Mouse (Mus musculus) cortical plate, adult 2 months (tissue): ENCODE data around the gene Cryba4. TPM values are rescaled to one million over a fixed set of nuclear protein-coding genes. Genes with fewer than 3 reads are reported as not detected.

Experiments
- H3K27ac ChIP-seq: fragments of 200-500 bp; 2 replicates; pipeline ENCODE4 v1.5.1; 2012; ENCODE audit warnings: low read length, control low read depth, inconsistent platforms; ENCODE audit not compliant: insufficient read depth
- H3K4me1 ChIP-seq: fragments of 200-500 bp; 2 replicates; pipeline ENCODE4 v1.6.1; 2011; ENCODE audit warnings: low read length; ENCODE audit not compliant: control insufficient read depth, insufficient read depth
- H3K4me3 ChIP-seq: fragments of 200-500 bp; 2 replicates; pipeline ENCODE4 v1.5.1; 2011; ENCODE audit warnings: mild to moderate bottlenecking, low read length, control low read depth; ENCODE audit not compliant: insufficient read depth
- CTCF ChIP-seq: fragments of 200-500 bp; IDR thresholded peaks from 2 replicates; pipeline ENCODE4 v1.5.1; 2011; ENCODE audit warnings: mild to moderate bottlenecking, control low read depth, low read length; ENCODE audit not compliant: insufficient read depth; ENCODE audit errors: extremely low read depth
- POLR2A ChIP-seq: fragments of 200-500 bp; IDR thresholded peaks from 2 replicates; pipeline ENCODE4 v1.6.1; 2011; ENCODE audit warnings: mild to moderate bottlenecking, low read length, control low read depth; ENCODE audit not compliant: insufficient read depth; ENCODE audit errors: extremely low read depth
- polyA plus RNA-seq: library from polyadenylated mRNA; depleted of rRNA; stranded (reverse); fragments of >200 nt; gene quantifications from 2 replicates; pipeline ENCODE4 v1.2.3, GENCODE M21; 2012

The Cryba4 gene
- polyA plus RNA-seq, 1 experiment: 2.2 TPM

DNA sequence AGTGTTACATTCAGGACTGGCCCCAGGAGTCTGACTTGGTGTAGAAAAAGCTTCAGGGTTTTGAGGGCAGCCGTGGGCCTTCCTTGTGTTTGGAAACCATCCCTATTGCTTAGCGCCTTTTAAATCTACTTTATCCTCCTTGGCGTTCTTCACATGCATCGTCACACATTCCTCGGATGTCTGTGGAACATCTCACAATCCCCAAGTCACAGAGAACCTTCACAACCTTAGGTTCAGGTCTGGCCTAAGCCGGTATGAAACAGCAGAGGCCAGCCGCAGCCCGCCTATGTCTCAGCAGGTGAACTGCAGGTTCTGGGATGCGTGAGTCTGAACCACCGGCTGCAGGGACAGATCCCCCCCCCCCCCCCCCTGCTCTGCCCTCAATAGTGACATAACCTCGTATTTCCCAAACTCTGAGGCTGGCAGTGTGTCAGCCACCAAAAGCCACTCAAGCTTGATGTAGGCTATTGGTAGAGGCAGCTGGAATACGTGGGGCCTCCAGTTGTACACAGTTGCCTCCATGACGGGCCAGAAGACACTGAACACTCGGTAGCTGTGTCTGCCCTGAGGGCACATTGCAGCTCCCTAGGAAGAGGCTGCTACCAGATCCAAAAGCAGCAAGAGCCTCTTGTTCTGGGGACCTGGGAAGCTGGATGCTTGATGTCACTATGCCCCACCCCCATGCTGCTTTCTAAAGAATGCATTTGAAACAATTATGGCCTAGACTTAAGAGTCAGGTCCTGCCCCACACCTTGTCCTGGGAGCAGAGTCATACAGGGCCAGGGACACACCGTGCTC lies 28.7 kb upstream of the Cryba4 start:
- Histone ChIP-seq H3K4me3 (no peak overlapping the region), H3K27ac (no peak overlapping the region), H3K4me1 (peaks cover 9% of the 10 kb centered on the region)
- TF ChIP-seq CTCF (no peak), POLR2A (no peak)

DNA sequence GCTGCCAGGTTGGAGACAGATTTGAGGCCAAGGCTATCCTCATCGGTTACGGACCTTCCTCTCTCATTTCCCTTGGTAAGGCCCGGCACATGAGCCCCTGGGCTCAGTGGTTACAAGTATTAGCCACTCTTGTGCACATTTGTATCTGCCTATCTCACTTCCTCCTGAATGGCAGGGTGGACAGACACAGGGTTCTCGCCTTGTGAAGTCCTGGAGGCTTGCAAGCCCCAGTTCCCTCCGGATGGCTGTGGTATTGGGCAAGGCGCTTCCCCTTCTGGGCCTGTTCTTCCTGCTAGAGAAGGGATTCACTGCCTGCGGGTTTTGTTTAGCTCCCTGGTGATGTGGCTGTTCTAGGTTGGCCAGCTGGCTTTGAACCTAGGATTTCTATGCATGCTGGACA lies 27.8 kb upstream of the Cryba4 start:
- Histone ChIP-seq H3K4me3 (no peak overlapping the region), H3K4me1 (peaks cover 6% of the 10 kb centered on the region), H3K27ac (no peak overlapping the region; the same call in 1 of the 2 replicates)
- TF ChIP-seq POLR2A (no peak), CTCF (no peak)

DNA sequence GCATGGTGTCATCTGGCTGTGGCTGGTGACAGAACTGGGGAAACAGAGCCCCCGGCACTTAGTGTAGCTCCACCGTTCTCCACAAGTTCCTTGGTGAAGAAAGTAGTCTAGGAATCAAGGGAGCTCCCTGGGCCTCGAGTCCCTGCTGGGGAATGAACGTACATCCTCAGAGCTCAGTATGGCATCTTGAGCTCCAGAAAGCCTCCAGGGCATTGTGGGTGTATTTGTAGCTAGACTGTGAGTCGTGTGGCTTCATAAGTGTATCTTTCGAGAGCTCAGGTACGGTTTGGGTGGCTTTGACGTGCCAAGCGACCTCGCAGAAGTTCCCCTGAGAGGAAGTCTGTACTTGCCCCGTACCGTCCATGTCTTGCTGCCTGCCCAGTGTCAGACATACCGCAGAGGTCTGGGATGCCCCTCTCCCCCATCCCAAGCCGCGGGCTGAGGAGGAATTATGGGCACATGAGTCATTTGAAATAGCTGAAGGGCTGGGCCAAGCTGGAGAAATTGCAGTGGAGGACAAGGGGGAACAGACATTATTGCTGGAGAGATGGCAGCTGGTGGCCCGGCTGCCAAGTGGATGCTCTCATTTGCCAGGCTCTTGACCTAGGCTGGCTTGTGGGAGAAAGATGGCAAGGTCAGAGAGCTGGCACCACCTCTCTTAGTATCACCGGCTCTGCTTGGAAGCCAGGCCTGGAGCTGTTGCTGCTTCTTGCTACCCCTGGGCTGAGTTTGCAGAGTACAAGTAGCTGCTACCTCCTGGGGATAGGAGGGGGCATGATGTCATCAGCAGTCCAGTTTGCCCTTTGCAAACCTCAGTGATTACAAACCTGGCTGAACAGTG lies 27.1 kb upstream of the Cryba4 start:
- no peak overlapping the region for H3K27ac ChIP-seq
- H3K4me1 ChIP-seq: peaks cover 6% of the 10 kb centered on the region
- no peak for TF ChIP-seq POLR2A
- TF ChIP-seq CTCF: no peak
- no peak overlapping the region for H3K4me3 ChIP-seq

DNA sequence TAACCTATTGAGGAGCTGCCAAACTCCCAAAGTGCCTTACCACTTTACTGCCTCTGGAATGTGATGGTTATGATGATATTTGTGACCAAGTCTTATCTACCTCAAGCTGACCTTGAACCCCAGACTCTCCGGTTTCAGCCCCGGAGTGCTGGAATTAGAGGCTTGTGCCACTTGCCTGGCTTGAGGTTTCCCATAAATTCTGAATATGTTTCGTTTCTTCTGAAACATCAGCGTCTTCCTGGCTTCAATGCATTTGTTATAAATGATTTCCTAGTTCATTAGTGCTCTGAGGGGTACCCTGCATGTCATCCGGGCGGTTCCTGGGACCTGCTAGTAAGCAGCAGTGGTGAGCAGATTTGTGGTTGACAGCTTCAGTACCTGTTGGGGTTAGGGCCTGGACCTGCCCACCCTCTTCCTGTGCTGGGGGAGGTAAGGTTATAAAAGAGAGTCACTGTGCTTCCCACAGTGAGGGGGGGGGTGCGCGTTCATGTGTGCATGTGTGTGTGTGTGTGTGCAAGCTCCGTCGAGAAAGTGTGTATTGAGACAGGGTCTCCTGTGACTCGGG lies 25.7 kb upstream of the Cryba4 start:
- TF ChIP-seq CTCF: no peak
- no peak for TF ChIP-seq POLR2A
- peak overlapping the region; percentile 61; the same call in 1 of the 2 replicates for H3K4me3 ChIP-seq
- no peak overlapping the region for H3K27ac ChIP-seq
- H3K4me1 ChIP-seq: peaks cover 6% of the 10 kb centered on the region

DNA sequence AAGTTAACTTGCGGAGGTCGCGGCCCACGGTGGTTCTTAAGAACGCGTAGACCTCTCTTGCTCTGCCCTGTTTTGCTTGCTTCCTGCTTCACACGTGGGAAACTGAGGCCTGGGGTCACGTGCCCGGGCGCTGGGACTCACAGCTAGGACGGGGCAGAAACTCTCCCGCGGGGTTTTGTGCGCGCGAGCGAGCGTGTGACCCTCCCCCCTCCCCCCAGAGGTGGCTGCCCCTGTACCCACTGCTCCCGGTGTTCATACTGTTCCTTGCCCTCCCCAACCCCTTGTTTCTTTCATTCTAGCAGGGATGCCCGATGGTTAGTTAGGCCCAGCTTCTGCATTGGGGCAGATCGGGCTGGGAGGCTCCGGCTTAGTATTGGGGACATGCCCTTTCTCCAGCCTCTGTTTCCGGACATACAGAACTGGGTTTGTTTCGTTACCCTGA lies 24.6 kb upstream of the Cryba4 start:
- Histone ChIP-seq H3K4me3 (peak overlapping the region; percentile 61), H3K4me1 (peaks cover 6% of the 10 kb centered on the region), H3K27ac (peak overlapping the region; percentile 61)
- TF ChIP-seq POLR2A: no peak
- TF ChIP-seq CTCF: no peak

DNA sequence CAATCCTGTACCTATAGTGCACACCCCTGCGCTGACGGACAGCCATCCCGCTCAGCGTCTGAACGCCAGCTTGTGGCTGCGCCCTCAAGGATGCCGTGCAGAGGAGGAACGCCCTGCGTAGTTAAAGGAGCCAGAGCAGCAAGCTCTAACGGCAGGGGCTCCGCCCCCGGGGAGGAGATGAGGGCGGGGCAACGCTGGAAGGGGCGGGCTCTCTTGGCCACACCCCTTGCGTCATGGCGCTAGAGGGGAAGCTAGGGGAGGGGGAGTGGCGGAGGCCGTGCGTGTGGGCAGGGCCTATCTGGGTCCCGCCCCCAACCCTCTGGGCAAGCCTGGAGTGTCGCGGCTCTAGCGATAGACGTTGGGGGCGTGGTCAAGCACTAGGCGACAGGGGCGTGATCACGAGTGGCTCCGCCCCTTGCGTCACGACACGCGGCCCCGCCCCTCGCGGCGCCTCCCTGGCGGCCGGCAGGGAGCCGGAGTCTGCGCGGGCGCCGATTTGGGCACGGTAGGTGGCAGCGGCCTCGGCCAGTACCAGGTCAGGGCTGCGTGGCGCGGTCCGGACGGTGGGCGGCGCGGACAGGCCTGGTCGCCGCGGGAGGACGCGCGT lies 24.1 kb upstream of the Cryba4 start, which contains the start of gene Tpst2:
TSS of gene Tpst2 (plus strand) at position 425 of the 607 bp plus-strand sequence.
- Histone ChIP-seq H3K4me1 (peaks cover 8% of the 10 kb centered on the region), H3K27ac (peak within 1 kb of the TSS; percentile 61), H3K4me3 (peak within 1 kb of the TSS; percentile 61)
- TF ChIP-seq CTCF (no peak), POLR2A (peak; percentile 99)

DNA sequence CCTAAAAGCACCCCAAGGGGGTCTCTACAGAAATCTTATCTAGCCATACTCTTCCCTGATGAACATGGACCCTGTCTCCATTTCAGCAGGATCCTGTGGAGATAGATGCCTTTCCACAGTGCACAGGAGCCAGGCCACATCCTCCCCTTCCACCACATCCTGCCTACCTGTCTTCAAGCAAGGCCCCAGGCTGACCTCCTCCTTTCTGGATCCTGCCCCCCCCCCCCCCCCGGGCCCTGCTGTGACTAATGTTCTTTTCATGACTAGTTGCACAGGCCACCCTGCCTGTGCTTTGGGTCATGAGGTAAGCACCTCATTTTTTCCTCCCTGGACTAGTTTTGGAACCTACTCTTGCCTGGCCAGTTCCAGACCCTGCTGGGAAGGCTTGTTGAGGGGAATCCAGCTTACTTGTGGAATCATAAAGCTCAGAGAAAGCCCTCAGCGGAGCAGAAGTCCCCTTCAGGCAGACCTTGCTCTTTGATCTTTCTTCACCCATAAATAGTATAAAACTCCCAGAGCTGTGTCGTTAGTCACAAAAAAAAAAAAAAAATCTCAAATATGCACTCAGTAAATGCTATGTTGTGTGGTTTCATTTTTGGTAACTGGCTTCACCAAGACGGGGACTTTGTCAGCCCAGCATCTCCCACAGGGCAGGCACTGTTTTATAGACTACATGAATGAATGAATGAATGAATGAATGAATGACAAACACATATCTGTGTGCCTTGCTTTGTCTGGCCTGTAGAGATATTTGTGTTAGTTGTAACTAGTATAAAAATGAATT lies 22.9 kb upstream of the Cryba4 start:
- Histone ChIP-seq H3K27ac (no peak overlapping the region), H3K4me1 (peaks cover 9% of the 10 kb centered on the region), H3K4me3 (peak overlapping the region; percentile 61; the same call in 1 of the 2 replicates)
- TF ChIP-seq CTCF (no peak), POLR2A (no peak)

DNA sequence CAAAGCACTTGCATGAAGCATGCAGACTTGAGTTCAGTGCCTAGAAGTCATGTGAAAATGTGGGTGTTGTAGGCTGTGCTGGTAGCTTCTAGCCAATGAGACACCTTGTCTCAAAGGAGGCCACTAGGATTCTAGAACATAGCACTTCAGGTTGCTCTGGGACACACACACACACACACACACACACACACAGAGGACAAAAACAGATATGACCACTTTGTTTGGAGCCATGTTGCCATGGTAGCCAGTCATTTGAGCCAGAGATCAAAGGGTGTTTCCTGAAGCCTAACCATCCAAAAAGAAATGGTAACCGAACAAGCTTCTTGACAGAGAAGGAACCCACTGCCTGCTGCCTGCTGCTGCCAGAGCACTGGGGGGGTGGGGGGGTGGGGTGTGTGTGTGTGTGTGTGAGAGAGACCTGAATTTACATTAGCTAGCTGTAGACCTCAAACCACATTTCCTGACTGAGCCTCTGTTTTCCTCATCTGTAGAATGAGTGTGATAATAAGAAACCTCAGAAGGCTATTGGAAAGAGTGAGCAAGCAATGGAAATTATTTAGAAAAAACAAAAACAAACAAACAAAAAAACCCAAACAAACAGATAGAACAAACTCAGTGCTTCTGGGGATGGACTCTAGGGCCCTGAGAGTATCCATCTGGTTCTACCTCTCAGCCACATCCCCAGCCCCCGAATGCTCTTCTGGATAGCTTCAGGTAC lies 21.6 kb upstream of the Cryba4 start:
- Histone ChIP-seq H3K27ac (no peak overlapping the region), H3K4me3 (no peak overlapping the region), H3K4me1 (peaks cover 6% of the 10 kb centered on the region)
- TF ChIP-seq CTCF: no peak
- TF ChIP-seq POLR2A: no peak
